Mouse (Mus musculus) heart, postnatal 36 days (tissue): Measurements from ENCODE around the gene Acsm3. TPM values are rescaled to one million over a fixed set of nuclear protein-coding genes. Genes with fewer than 3 reads are reported as not detected.

Experiments used
- DNase-seq, 2 experiments: peaks; one replicate each; pipeline ENCODE4 v3.0.0; 2021 to 2022
- intact Hi-C: fragments of 180-260 bp; cut with DNase I; formaldehyde crosslinking; loops from one replicate; pipeline ENCODE4 v1.15.1; 2025
- total RNA-seq, 2 experiments: library from RNA; stranded (reverse); gene quantifications; 2 replicates each; pipeline ENCODE4 v1.2.3; 2021

The Acsm3 gene
- total RNA-seq, 2 experiments from 2014 or later, result 0.38 to 0.83 TPM

DNA sequence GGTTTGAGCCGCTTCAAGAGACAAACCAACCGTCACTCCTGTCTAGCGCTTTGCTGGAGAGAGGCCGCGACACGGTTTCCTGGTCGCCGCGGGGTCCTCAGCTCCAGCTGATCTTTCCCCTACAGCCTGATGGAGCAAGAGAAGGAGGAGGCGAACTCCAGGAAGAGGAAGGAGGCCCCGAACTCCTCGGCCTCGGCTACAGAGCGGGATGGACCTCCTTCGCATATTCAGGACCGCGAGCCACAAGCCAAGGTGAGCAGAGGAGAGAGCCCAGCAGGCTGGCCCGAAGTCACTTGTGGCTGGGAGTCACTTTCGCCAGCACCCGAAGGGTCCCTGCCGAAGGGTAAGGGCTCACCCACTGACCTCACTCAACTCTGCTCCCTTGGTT, 33.5 kb downstream of the Acsm3 start:
- intact Hi-C loops, result loop anchor here (2.0 to 5.0 kb wide), 2 partner anchors 73 to 103 kb away; partner anchors contain the start of genes Dcun1d3, Lyrm1 and Thumpd1
- DNase-seq, result no peak

DNA sequence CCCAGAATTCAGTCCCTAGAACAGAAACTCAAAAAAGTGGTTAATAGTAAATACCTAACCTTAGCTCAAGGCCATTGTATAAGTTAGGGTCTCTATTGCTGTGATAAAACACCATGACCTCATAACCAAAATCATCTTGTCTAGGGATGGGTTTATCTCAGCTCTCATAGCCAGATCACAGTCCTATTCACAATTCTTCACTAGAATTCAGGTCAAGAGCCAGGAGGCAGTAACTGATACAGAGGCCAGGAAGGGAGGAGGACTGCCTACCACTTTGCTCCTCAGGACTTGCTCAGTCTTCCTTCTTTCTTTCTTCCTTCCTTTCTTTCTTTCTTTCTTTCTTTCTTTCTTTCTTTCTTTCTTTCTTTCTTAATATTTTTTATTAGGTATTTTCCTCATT, 34.6 kb downstream of the Acsm3 start:
- intact Hi-C loops, result loop anchor here (2.0 kb wide), 1 partner anchor 75 kb away; the partner anchor contains the start of gene Thumpd1
- DNase-seq, result no peak

DNA sequence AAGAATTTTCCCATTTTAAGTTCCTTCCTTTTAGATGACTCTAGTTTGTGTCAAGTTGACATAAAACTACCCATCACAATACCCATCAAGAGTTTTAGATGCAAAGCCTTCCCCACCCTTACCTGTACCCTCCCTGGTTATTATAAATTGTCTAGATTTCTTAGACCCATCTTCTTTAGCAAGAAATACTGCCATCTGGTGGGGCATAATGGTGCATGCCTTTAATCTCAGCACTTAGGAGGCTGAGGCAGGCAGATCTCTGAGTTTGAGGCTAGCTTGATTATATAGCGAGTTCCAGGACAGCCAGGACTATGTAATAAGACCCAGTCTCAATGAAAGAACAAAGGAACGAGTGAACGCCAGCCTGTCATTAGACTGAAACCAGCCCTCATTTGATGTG, 39.8 kb downstream of the Acsm3 start:
- intact Hi-C loops, result no loop called here
- DNase-seq, result no peak

DNA sequence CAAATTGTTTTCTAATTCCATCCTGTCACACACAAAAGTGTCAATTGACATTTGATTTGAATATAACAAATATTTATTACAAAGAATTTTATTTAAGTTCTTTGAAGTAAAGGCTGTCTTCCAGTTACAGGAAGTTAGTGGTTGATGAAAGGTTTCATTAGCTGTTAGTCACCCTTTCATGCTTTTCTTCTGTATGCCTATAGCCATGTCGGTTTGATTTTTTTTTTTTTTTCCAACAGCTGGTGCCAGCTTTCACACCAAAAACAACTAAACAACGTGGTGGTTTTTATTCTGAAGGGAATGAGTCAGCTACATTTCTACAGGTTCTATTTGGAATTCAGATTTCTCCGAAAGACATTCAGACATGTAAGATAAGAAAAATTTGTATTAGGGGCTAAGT, 40.3 kb downstream of the Acsm3 start:
- intact Hi-C loops, result no loop called here
- no peak for DNase-seq

DNA sequence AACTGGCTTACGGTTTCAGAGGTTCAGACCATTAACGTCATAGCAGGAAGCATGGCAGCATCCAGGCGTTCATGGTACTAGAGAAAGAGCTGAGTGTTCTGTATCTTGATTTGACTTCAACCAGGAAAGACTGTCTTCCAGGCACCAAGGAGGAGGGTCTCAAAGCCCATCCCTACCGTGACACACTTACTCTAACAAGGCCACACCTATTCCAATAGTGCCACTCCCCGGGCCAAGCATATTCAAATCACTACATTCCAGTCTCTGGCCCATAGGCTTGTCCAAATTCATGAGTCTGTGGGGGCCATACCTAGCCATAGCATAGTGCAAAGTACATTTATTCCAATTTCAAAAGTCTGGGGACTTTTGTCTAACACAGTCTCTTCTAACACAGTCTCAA, 46.7 kb downstream of the Acsm3 start:
- no peak for DNase-seq
- intact Hi-C loops, result no loop called here

DNA sequence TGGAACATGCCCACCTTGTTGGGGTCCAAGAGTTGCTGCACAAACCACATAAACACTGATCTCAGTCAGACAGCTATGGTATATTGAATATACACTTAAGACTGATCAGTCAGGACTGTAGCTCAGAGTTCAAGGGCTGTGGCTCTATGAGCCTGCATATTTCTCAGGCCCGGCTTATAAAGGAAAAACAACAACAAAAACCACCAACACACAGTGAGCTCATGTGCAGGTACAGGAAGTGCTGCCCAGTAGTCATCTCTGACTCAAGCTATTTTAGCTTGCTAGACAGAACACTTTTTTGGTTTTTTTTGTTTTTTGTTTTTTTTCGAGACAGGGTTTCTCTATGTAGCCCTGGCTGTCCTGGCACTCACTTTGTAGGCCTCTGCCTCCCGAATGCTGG, 48.0 kb downstream of the Acsm3 start:
- intact Hi-C loops, result no loop called here
- DNase-seq, result no peak

DNA sequence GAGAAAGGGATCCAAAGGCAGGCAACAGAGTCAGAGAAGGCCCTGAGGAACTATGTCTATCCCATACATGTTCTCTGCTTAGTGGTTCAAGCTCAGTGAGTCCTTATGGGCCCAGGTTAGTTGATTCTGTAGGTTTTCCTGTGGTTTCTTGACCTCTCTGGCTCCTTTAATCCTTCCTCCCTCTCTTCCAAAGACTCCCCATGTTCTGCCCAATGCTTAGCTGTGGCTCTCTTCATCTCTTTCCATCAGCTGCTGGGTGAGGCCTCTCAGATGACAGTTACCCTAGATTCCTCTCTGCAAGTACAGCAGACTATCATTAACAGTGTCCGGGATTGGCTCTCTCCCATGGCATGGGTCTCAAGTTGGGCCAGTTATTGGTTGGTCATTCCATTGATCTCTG, 74.6 kb downstream of the Acsm3 start:
- intact Hi-C loops, result no loop called here

DNA sequence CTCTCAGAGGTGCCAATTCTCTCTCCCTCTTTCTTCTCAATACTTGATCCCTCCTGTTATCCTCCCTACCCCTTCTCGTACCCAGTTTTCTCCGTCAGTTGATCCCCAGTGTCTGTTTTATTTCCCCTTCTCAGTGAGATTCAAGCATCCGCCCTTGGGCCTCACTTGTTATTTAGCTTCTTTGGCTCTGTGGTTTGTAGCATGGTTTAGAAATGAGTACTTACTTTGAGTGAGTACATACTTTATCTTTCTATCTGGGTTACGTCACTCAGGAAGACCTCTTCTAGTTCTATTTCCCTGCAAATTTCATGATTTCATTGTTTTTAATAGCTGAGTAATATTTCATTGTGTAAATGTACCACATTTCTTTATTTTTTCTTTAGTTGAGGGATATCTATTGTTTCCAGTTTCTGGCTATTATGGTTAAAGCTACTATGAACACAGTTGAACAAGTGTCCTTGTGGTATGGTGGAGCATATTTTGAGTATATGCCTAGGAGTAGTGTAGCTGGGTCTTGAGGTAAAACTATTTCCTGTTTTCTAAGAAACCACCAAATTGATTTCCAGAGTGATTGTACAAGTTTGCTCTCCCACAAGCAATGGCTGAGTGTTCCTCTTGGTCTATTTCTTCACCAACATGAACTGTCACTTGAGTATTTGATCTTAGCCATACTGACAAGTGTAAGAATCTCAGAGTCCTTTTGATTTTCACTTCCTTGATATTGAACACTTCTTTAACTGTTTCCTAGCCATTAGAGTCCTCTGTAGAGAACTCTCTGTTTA, 75.5 kb downstream of the Acsm3 start:
- intact Hi-C loops, result no loop called here

More for the DNA sequence above, 74.6 kb downstream of the Acsm3 start:
- DNase-seq, result no peak

More for the DNA sequence above, 75.5 kb downstream of the Acsm3 start:
- no peak for DNase-seq

Other genes starting within 250 kb of the Acsm3 start
- 10 to 100 TPM in 1 of 2 experiments, 1 to 10 TPM in 1; 8.8 to 17.7 TPM for gene Acsm5, start 241.5 kb upstream of the Acsm3 start, total RNA-seq
- not detected for gene Pdilt, start 237.4 kb upstream of the Acsm3 start, total RNA-seq
- not detected for gene Acsm2, start 206.6 kb upstream of the Acsm3 start, total RNA-seq
- not detected for gene Acsm1, start 153.9 kb upstream of the Acsm3 start, total RNA-seq
- not detected for gene Acsm4, start 70.9 kb upstream of the Acsm3 start, total RNA-seq
- gene Thumpd1, start 40.1 kb upstream of the Acsm3 start, total RNA-seq, result 10 to 100 TPM; 14.8 to 17.6 TPM
- 1 to 10 TPM; 1.6 to 1.7 TPM for gene Rexo5, start 33.1 kb downstream of the Acsm3 start, total RNA-seq
- gene Eri2, start 33.1 kb downstream of the Acsm3 start, total RNA-seq, result 1 to 10 TPM; 1.9 to 2.3 TPM
- 1 to 10 TPM; 7.9 to 9.0 TPM for gene Lyrm1, start 134.9 kb downstream of the Acsm3 start, total RNA-seq
- 10 to 100 TPM in 1 of 2 experiments, 1 to 10 TPM in 1; 9.2 to 14.5 TPM for gene Dcun1d3, start 135.4 kb downstream of the Acsm3 start, total RNA-seq